Mouse (Mus musculus): ENCODE results near the gene Mast3. TPM values are rescaled to one million over a fixed set of nuclear protein-coding genes. Genes with fewer than 3 reads are reported as not detected.

Mast3 gene
- polyA plus RNA-seq, 1 experiment: 282 TPM

GRCm38 (mm10) chr8:70798281-70798680 is 6.6 kb downstream of the Mast3 start:
- Histone ChIP-seq H3K4me1 (ENCODE audit: control insufficient read depth, insufficient read depth, low read length) (peaks cover 9% of the 10 kb centered on the region), H3K27ac (ENCODE audit: insufficient read depth, low read length) (peak overlapping the region; percentile 88), H3K4me3 (ENCODE audit: insufficient read depth, low read length) (peak overlapping the region; percentile 41)
- no peak for TF ChIP-seq CTCF (IDR thresholded peaks at IDR 0.05; ENCODE audit: extremely low read depth, insufficient read depth, low read length)
- no peak for TF ChIP-seq POLR2A (IDR thresholded peaks at IDR 0.05; ENCODE audit: extremely low read depth, insufficient read depth, low read length)

- TF ChIP-seq POLR2A (IDR thresholded peaks at IDR 0.05; ENCODE audit: extremely low read depth, insufficient read depth, low read length) (peak; percentile 22; the same call in 1 of the 2 replicates), CTCF (IDR thresholded peaks at IDR 0.05; ENCODE audit: extremely low read depth, insufficient read depth, low read length) (no peak)
- H3K27ac ChIP-seq (ENCODE audit: insufficient read depth, low read length): peak overlapping the region; percentile 88
- H3K4me1 ChIP-seq (ENCODE audit: control insufficient read depth, insufficient read depth, low read length): peaks cover 11% of the 10 kb centered on the region
- peak overlapping the region; percentile 41 for H3K4me3 ChIP-seq (ENCODE audit: insufficient read depth, low read length)
These were observed 7.5 kb downstream of the Mast3 start for GRCm38 (mm10) chr8:70797081-70798070.

- H3K4me3 ChIP-seq (ENCODE audit: insufficient read depth, low read length): peak overlapping the region; percentile 41
- H3K27ac ChIP-seq (ENCODE audit: insufficient read depth, low read length): peak overlapping the region; percentile 88
- H3K4me1 ChIP-seq (ENCODE audit: control insufficient read depth, insufficient read depth, low read length): peaks cover 9% of the 10 kb centered on the region
- TF ChIP-seq POLR2A (IDR thresholded peaks at IDR 0.05; ENCODE audit: extremely low read depth, insufficient read depth, low read length): no peak
- TF ChIP-seq CTCF (IDR thresholded peaks at IDR 0.05; ENCODE audit: extremely low read depth, insufficient read depth, low read length): no peak
These were observed 8.3 kb downstream of the Mast3 start for GRCm38 (mm10) chr8:70796403-70797080.

GRCm38 (mm10) chr8:70795370-70795769 is 9.5 kb downstream of the Mast3 start:
- no peak overlapping the region for H3K27ac ChIP-seq (ENCODE audit: insufficient read depth, low read length)
- H3K4me1 ChIP-seq (ENCODE audit: control insufficient read depth, insufficient read depth, low read length): peaks cover 9% of the 10 kb centered on the region
- no peak overlapping the region for H3K4me3 ChIP-seq (ENCODE audit: insufficient read depth, low read length)
- TF ChIP-seq CTCF (IDR thresholded peaks at IDR 0.05; ENCODE audit: extremely low read depth, insufficient read depth, low read length) (peak; percentile 38), POLR2A (IDR thresholded peaks at IDR 0.05; ENCODE audit: extremely low read depth, insufficient read depth, low read length) (no peak)

- Histone ChIP-seq H3K4me3 (ENCODE audit: insufficient read depth, low read length) (no peak overlapping the region), H3K4me1 (ENCODE audit: control insufficient read depth, insufficient read depth, low read length) (peaks cover 6% of the 10 kb centered on the region; the same call in 1 of the 2 replicates), H3K27ac (ENCODE audit: insufficient read depth, low read length) (no peak overlapping the region)
- TF ChIP-seq CTCF (IDR thresholded peaks at IDR 0.05; ENCODE audit: extremely low read depth, insufficient read depth, low read length) (no peak), POLR2A (IDR thresholded peaks at IDR 0.05; ENCODE audit: extremely low read depth, insufficient read depth, low read length) (no peak)
These were observed 10.6 kb downstream of the Mast3 start for GRCm38 (mm10) chr8:70794215-70794614.

- Histone ChIP-seq H3K4me3 (ENCODE audit: insufficient read depth, low read length) (peak overlapping the region; percentile 39), H3K4me1 (ENCODE audit: control insufficient read depth, insufficient read depth, low read length) (peaks cover 5% of the 10 kb centered on the region; the same call in 1 of the 2 replicates), H3K27ac (ENCODE audit: insufficient read depth, low read length) (peak overlapping the region; percentile 58)
- no peak for TF ChIP-seq POLR2A (IDR thresholded peaks at IDR 0.05; ENCODE audit: extremely low read depth, insufficient read depth, low read length)
- TF ChIP-seq CTCF (IDR thresholded peaks at IDR 0.05; ENCODE audit: extremely low read depth, insufficient read depth, low read length): no peak
These were observed 12.2 kb downstream of the Mast3 start for GRCm38 (mm10) chr8:70792700-70793099.

GRCm38 (mm10) chr8:70791975-70792691 is 12.7 kb downstream of the Mast3 start:
- peak overlapping the region; percentile 39 for H3K4me3 ChIP-seq (ENCODE audit: insufficient read depth, low read length)
- peak overlapping the region; percentile 58 for H3K27ac ChIP-seq (ENCODE audit: insufficient read depth, low read length)
- H3K4me1 ChIP-seq (ENCODE audit: control insufficient read depth, insufficient read depth, low read length): peaks cover 5% of the 10 kb centered on the region; the same call in 1 of the 2 replicates
- TF ChIP-seq CTCF (IDR thresholded peaks at IDR 0.05; ENCODE audit: extremely low read depth, insufficient read depth, low read length): no peak
- TF ChIP-seq POLR2A (IDR thresholded peaks at IDR 0.05; ENCODE audit: extremely low read depth, insufficient read depth, low read length): peak; percentile 53

GRCm38 (mm10) chr8:70791294-70791701 is 13.6 kb downstream of the Mast3 start:
- Histone ChIP-seq H3K4me3 (ENCODE audit: insufficient read depth, low read length) (peak overlapping the region; percentile 39), H3K27ac (ENCODE audit: insufficient read depth, low read length) (peak overlapping the region; percentile 31), H3K4me1 (ENCODE audit: control insufficient read depth, insufficient read depth, low read length) (peaks cover 5% of the 10 kb centered on the region; the same call in 1 of the 2 replicates)
- 0 out of 2 replicates have a peak, but pooled peaks have one; percentile 16 for TF ChIP-seq POLR2A (IDR thresholded peaks at IDR 0.05; ENCODE audit: extremely low read depth, insufficient read depth, low read length)
- TF ChIP-seq CTCF (IDR thresholded peaks at IDR 0.05; ENCODE audit: extremely low read depth, insufficient read depth, low read length): no peak

- Histone ChIP-seq H3K4me3 (ENCODE audit: insufficient read depth, low read length) (peak overlapping the region; percentile 39), H3K27ac (ENCODE audit: insufficient read depth, low read length) (peak overlapping the region; percentile 31), H3K4me1 (ENCODE audit: control insufficient read depth, insufficient read depth, low read length) (peaks cover 5% of the 10 kb centered on the region; the same call in 1 of the 2 replicates)
- TF ChIP-seq POLR2A (IDR thresholded peaks at IDR 0.05; ENCODE audit: extremely low read depth, insufficient read depth, low read length): no peak
- no peak for TF ChIP-seq CTCF (IDR thresholded peaks at IDR 0.05; ENCODE audit: extremely low read depth, insufficient read depth, low read length)
These were observed 14.0 kb downstream of the Mast3 start for GRCm38 (mm10) chr8:70790846-70791245.

Measured in cortical plate, adult 2 months (tissue).